Mouse (Mus musculus) testis, adult 2 months (tissue): ENCODE results near the gene Ralgapa1. TPM values are rescaled to one million over a fixed set of nuclear protein-coding genes. Genes with fewer than 3 reads are reported as not detected.
"Not testable (repeated sequence)": the region's sequence is repeated elsewhere in the genome, so short reads cannot be mapped to it uniquely, and the experiment has no call there.

ENCODE experiments used
- H3K27ac ChIP-seq: fragments of 200-500 bp; 2 replicates; pipeline ENCODE4 v1.5.1; 2012; ENCODE audit warnings: low read depth, low read length; ENCODE audit not compliant: control insufficient read depth, insufficient read depth
- H3K27me3 ChIP-seq: fragments of 200-500 bp; 2 replicates; pipeline ENCODE4 v1.6.1; 2012; ENCODE audit warnings: mild to moderate bottlenecking, low read length, moderate library complexity; ENCODE audit not compliant: control insufficient read depth, insufficient read depth
- H3K36me3 ChIP-seq: fragments of 200-500 bp; 2 replicates; pipeline ENCODE4 v1.6.1; 2012; ENCODE audit warnings: mild to moderate bottlenecking, low read length; ENCODE audit not compliant: control insufficient read depth, insufficient read depth
- H3K4me1 ChIP-seq: fragments of 200-500 bp; 2 replicates; pipeline ENCODE4 v1.6.1; 2012; ENCODE audit warnings: low read length; ENCODE audit not compliant: control insufficient read depth, insufficient read depth
- H3K4me3 ChIP-seq: fragments of 200-500 bp; 2 replicates; pipeline ENCODE4 v1.5.1; 2012; ENCODE audit warnings: low read depth, mild to moderate bottlenecking, low read length, moderate library complexity, mixed read lengths; ENCODE audit not compliant: control insufficient read depth
- CTCF ChIP-seq: fragments of 200-500 bp; IDR thresholded peaks from 2 replicates; pipeline ENCODE4 v1.5.1; 2012; ENCODE audit warnings: low read depth, mild to moderate bottlenecking, inconsistent platforms, low read length, moderate library complexity; ENCODE audit not compliant: control insufficient read depth, insufficient read depth, insufficient replicate concordance
- POLR2A ChIP-seq: fragments of 200-500 bp; IDR thresholded peaks from 2 replicates; pipeline ENCODE4 v1.6.1; 2012; ENCODE audit warnings: low read depth, mild to moderate bottlenecking, inconsistent platforms, low read length, moderate library complexity; ENCODE audit not compliant: control insufficient read depth
- polyA plus RNA-seq: library from polyadenylated mRNA; depleted of rRNA; stranded (reverse); fragments of >200 nt; gene quantifications from 2 replicates; pipeline ENCODE4 v1.2.3, GENCODE M21; 2012

Ralgapa1 gene
- polyA plus RNA-seq, 1 experiment: 35.5 TPM

- TF ChIP-seq CTCF (no peak), POLR2A (no peak)
- Histone ChIP-seq H3K27ac (no peak overlapping the region), H3K4me1 (no peaks in the 10 kb centered on the region), H3K27me3 (no peaks in the 10 kb centered on the region), H3K4me3 (no peak overlapping the region), H3K36me3 (no peaks in the 10 kb centered on the region)
Observed at GRCm38 (mm10) chr12:55798745-55799144, 22.2 kb downstream of the Ralgapa1 start.

GRCm38 (mm10) chr12:55797103-55797502, 23.9 kb downstream of the Ralgapa1 start:
- no peak for TF ChIP-seq CTCF
- no peak for TF ChIP-seq POLR2A
- H3K36me3 ChIP-seq: no peaks in the 10 kb centered on the region
- no peaks in the 10 kb centered on the region for H3K27me3 ChIP-seq
- H3K4me3 ChIP-seq: no peak overlapping the region
- no peaks in the 10 kb centered on the region for H3K4me1 ChIP-seq
- H3K27ac ChIP-seq: no peak overlapping the region

- H3K4me3 ChIP-seq, H3K27ac ChIP-seq, H3K4me1 ChIP-seq, H3K36me3 ChIP-seq, H3K27me3 ChIP-seq: not testable (repeated sequence)
Observed at GRCm38 (mm10) chr12:55794485-55794884, 26.5 kb downstream of the Ralgapa1 start.

- Histone ChIP-seq H3K27me3 (no peaks in the 10 kb centered on the region), H3K4me3 (no peak overlapping the region), H3K27ac (no peak overlapping the region), H3K4me1 (no peaks in the 10 kb centered on the region), H3K36me3 (peaks cover 3% of the 10 kb centered on the region; the same call in 1 of the 2 replicates)
- TF ChIP-seq POLR2A: no peak
- TF ChIP-seq CTCF: no peak
Observed at GRCm38 (mm10) chr12:55785252-55785651, 35.7 kb downstream of the Ralgapa1 start.

GRCm38 (mm10) chr12:55782662-55783061, 38.3 kb downstream of the Ralgapa1 start:
- H3K4me1 ChIP-seq: no peaks in the 10 kb centered on the region
- H3K36me3 ChIP-seq: peaks cover 5% of the 10 kb centered on the region
- no peaks in the 10 kb centered on the region for H3K27me3 ChIP-seq
- no peak overlapping the region for H3K27ac ChIP-seq
- H3K4me3 ChIP-seq: no peak overlapping the region
- TF ChIP-seq CTCF: no peak
- no peak for TF ChIP-seq POLR2A

- H3K27me3 ChIP-seq: no peaks in the 10 kb centered on the region
- no peak overlapping the region for H3K27ac ChIP-seq
- TF ChIP-seq CTCF (peak; percentile 24; the same call in 1 of the 2 replicates), POLR2A (no peak)
- H3K4me3 ChIP-seq: no peak overlapping the region
- peaks cover 5% of the 10 kb centered on the region for H3K36me3 ChIP-seq
- H3K4me1 ChIP-seq: no peaks in the 10 kb centered on the region
Observed at GRCm38 (mm10) chr12:55778301-55778700, 42.7 kb downstream of the Ralgapa1 start.

- H3K27me3 ChIP-seq: no peaks in the 10 kb centered on the region
- no peaks in the 10 kb centered on the region for H3K4me1 ChIP-seq
- no peak overlapping the region for H3K4me3 ChIP-seq
- TF ChIP-seq CTCF: no peak
- no peak for TF ChIP-seq POLR2A
- H3K36me3 ChIP-seq: peaks cover 4% of the 10 kb centered on the region
- H3K27ac ChIP-seq: no peak overlapping the region
Observed at GRCm38 (mm10) chr12:55777356-55777755, 43.6 kb downstream of the Ralgapa1 start.

- TF ChIP-seq CTCF (no peak), POLR2A (no peak)
- Histone ChIP-seq H3K27me3 (no peaks in the 10 kb centered on the region), H3K27ac (no peak overlapping the region), H3K4me1 (no peaks in the 10 kb centered on the region), H3K4me3 (no peak overlapping the region), H3K36me3 (peaks cover 3% of the 10 kb centered on the region)
Observed at GRCm38 (mm10) chr12:55774316-55774715, 46.7 kb downstream of the Ralgapa1 start.
